8 mouse cellular contexts compared by ENCODE assay signal in the genomic region with DNA sequence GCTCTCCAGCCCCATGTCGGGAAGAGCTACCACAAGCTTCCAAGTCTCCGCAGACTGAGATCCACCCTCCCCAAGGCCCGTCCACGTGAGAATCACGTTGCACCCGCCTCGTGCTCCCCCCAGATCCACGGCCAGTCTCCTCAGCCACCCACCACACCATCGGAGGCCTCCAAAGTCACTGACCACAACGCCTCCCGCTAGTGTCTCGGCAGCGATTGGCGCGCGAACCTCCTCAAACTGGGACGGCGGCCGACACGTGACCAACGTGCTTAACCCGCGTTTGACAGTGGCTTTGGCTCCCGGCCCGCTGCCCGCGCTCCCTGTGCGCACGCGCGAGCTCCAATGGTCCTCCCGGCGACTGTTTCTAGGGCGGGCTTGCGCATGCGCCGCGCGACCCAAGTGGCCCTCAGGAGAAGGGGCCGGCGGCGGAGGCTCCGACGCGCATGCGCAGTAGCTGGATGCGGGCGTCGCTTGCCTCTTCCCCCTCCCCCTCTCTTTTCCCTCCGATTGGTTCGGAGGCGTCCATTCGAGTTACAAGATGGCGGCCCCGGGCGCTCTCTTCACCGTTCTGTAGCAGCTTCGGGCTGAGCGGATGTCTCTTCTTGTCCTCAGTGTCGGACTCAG. TPM values are rescaled to one million over a fixed set of nuclear protein-coding genes. Genes with fewer than 3 reads are reported as not detected.
DNase-seq lines count a peak whose midpoint lies in the region; ATAC-seq lines count a peak whose summit lies in the region.

Gene Nup50, plus strand, starts transcription at position 528 of the 624 bp plus-strand sequence.

- peak; percentile 93 for ATAC-seq in hindbrain, embryonic 15.5 days (ENCODE audit: low FRiP score, low read depth)

- under 1% methylated on average over 60 of the region's 60 CpGs for WGBS in hindbrain, embryonic 15.5 days

- peak within 1 kb of the TSS; percentile 92 for H3K27ac ChIP-seq in hindbrain, embryonic 15.5 days (replicated peaks)

- H3K4me2 ChIP-seq in hindbrain, embryonic 15.5 days: peak within 1 kb of the TSS; percentile 97

- H3K4me1 ChIP-seq in hindbrain, embryonic 15.5 days (replicated peaks): peaks cover 35% of the 10 kb centered on the region

- H3K4me3 ChIP-seq in hindbrain, embryonic 15.5 days: peak within 1 kb of the TSS; percentile 74

- H3K9ac ChIP-seq in hindbrain, embryonic 15.5 days: peak within 1 kb of the TSS; percentile 77

- no peaks in the 10 kb centered on the region for H3K27me3 ChIP-seq in hindbrain, embryonic 15.5 days

- H3K9me3 ChIP-seq in hindbrain, embryonic 15.5 days: no peaks in the 10 kb centered on the region

- DNase-seq in T-cell, adult 2 months (ENCODE audit: low spot score): peak; percentile 99
- peak; percentile 100 for DNase-seq in cerebellum, postnatal 36 days
- DNase-seq in frontal cortex, postnatal 36 days (ENCODE audit: low spot score in 2 of 2): peak; percentile 100
- DNase-seq in left cerebral cortex, adult 11 months (ENCODE audit: low spot score): peak; percentile 99
- DNase-seq in lung, postnatal 4 days: peak; percentile 100
- peak; percentile 100 for DNase-seq in retina, postnatal 7 days (ENCODE audit: low read depth, low spot score)
- peak; percentile 100 for DNase-seq in urinary bladder, adult 2 months (ENCODE audit: low spot score)

- peaks cover 8% of the 10 kb centered on the region for H3K36me3 ChIP-seq in hindbrain, embryonic 15.5 days

RNA-seq across cellular contexts. Expression of gene Nup50, which starts in this region (rescaled TPM):
- polyA plus RNA-seq in hindbrain, embryonic 15.5 days (2015; fragmentation: Nextera tagmentation; extraction: Ambion mirVana): 25.2 and 25.5 TPM in 2 replicates
- polyA plus RNA-seq in urinary bladder, adult 2 months (2012; rRNA removed): 10.1 and 13.9 TPM in 2 replicates

Comparison
In these comparisons a context has a peak if more than half of its experiments do, and no peak if none do; other contexts are left out.
1. Peak in every context shown above with its lines: DNase-seq, ATAC-seq, H3K4me3 ChIP-seq and H3K27ac ChIP-seq.